Mouse (Mus musculus) T-helper 1 cell (primary cell): ENCODE results near the gene Mat2b.

Experiments
- in situ Hi-C: fragments of 300-600 bp; cut with MboI, MseI; formaldehyde crosslinking; loops from one replicate; pipeline ENCODE4 v1.15.1; 2025; ENCODE audit warnings: high pct_unique_total_duplicates

The Mat2b gene

GRCm38 (mm10) chr11:40675014-40675730, 19.8 kb downstream of the Mat2b start:
- in situ Hi-C loops: no loop called here

GRCm38 (mm10) chr11:40649726-40650445, 45.1 kb downstream of the Mat2b start:
- in situ Hi-C loops: loop anchor here (25.0 kb wide), 1 partner anchor 1687 kb away; no protein-coding TSS in a partner anchor

- in situ Hi-C loops: no loop called here
Measured at GRCm38 (mm10) chr11:40647246-40647645, 47.8 kb downstream of the Mat2b start.
